Mouse (Mus musculus): ENCODE data around the gene Mdc1.

GRCm38 (mm10) chr17:35833239-35833751 lies 8.0 kb upstream of the Mdc1 start:
- TF ChIP-seq CTCF (IDR thresholded peaks at IDR 0.05; ENCODE audit: low read depth) (no peak), EP300 (optimal IDR thresholded peaks at IDR 0.05) (no peak)

All from stomach, postnatal 0 days (tissue).